In the genomic region with DNA sequence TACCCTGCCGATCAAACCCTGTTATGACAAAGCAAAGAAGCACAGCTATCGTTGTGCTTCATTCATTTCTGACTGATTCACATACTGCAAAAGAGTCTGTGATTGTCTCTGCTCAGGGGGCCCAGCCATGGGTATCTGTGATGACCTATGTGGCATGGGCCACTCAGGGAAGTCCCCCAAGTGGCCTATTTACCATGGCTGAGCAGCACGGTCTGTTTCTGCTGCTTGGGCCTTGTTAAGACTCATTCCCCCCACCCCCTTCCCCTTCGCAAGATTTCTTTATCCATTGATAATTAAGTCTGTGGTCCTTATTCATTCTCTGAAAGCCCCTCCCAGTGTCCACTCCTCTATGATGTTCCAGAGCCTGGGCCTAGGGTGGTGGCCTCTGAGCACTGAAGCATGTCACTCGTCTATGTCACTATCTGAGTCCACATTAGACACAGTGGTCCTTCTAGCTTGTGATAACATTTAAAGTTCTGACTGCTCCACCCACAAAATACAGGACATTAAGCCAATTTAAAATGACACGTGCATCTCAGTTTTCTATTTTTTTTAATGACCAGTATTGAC, we compare ENCODE assay signal across 19 mouse cellular contexts.
DNase-seq lines count a peak whose midpoint lies in the region; ATAC-seq lines count a peak whose summit lies in the region.
"Had no signal": no experiment of that assay in that cellular context is flagged by ENCODE, and none has a peak within 500 bp of the region (broad histone marks: within the 10 kb centered on the region; RNA-seq: fewer than 3 reads in every experiment).

No protein-coding gene starts in this region.

- H3K9me3 ChIP-seq in hindbrain, embryonic 11.5 days (ENCODE audit: control insufficient read depth, low read length), result no peaks in the 10 kb centered on the region
- no peaks in the 10 kb centered on the region for H3K9me3 ChIP-seq in hindbrain, embryonic 13.5 days
- H3K9me3 ChIP-seq in midbrain, embryonic 12.5 days, result no peaks in the 10 kb centered on the region
- no peaks in the 10 kb centered on the region for H3K9me3 ChIP-seq in midbrain, embryonic 14.5 days (ENCODE audit: control insufficient read depth, low read length)
- H3K9me3 ChIP-seq: embryonic facial prominence, embryonic 15.5 days; forebrain, embryonic 10.5 days; heart, embryonic 12.5 days had no signal

- peak; percentile 4 for DNase-seq in embryo, embryonic 11 days
- DNase-seq in embryo, embryonic 9.5 days (ENCODE audit: extremely low spot score), result no peak
- no peak for DNase-seq in hindbrain, embryonic 11.5 days (ENCODE audit: low spot score)
- no peak for DNase-seq in midbrain, embryonic 14.5 days
- DNase-seq in thymus, postnatal 25 days, result no peak
- DNase-seq: adrenal gland, postnatal 10 days; cerebellum, adult 11 months; cerebellum, adult 8-10 months; cerebellum, postnatal 14 days; gastrocnemius, adult 2 months; gastrocnemius, postnatal 25 days had no signal

- peak; percentile 67 for ATAC-seq in hindbrain, embryonic 11.5 days (ENCODE audit: low FRiP score)
- ATAC-seq in hindbrain, embryonic 13.5 days (ENCODE audit: low FRiP score), result no peak
- ATAC-seq in midbrain, embryonic 12.5 days (ENCODE audit: low FRiP score, low read depth), result 0 out of 2 replicates have a peak, but pooled peaks have one; percentile 38
- ATAC-seq in midbrain, embryonic 14.5 days (ENCODE audit: low FRiP score, low TSS enrichment), result no peak
- ATAC-seq: inflammation-experienced regulatory T-cells, adult 6 months had no signal

- no peaks in the 10 kb centered on the region for H3K36me3 ChIP-seq in hindbrain, embryonic 11.5 days (ENCODE audit: control insufficient read depth, insufficient read depth, low read length)
- H3K36me3 ChIP-seq in hindbrain, embryonic 13.5 days, result no peaks in the 10 kb centered on the region
- H3K36me3 ChIP-seq in midbrain, embryonic 12.5 days, result no peaks in the 10 kb centered on the region
- H3K36me3 ChIP-seq in midbrain, embryonic 14.5 days (ENCODE audit: control insufficient read depth, insufficient read depth, low read length), result no peaks in the 10 kb centered on the region
- H3K36me3 ChIP-seq: embryonic facial prominence, embryonic 15.5 days; forebrain, embryonic 10.5 days; heart, embryonic 12.5 days had no signal

- H3K4me2 ChIP-seq in hindbrain, embryonic 11.5 days (replicated peaks; ENCODE audit: low read depth, low read length), result no peak overlapping the region
- H3K4me2 ChIP-seq in hindbrain, embryonic 13.5 days, result no peak overlapping the region
- no peak overlapping the region for H3K4me2 ChIP-seq in midbrain, embryonic 12.5 days (replicated peaks)
- no peak overlapping the region for H3K4me2 ChIP-seq in midbrain, embryonic 14.5 days (ENCODE audit: low read length)
- H3K4me2 ChIP-seq: embryonic facial prominence, embryonic 15.5 days; heart, embryonic 12.5 days; hindbrain, embryonic 14.5 days had no signal

- H3K27ac ChIP-seq in hindbrain, embryonic 11.5 days (ENCODE audit: low read depth, low read length), result no peak overlapping the region
- H3K27ac ChIP-seq in hindbrain, embryonic 13.5 days, result no peak overlapping the region
- H3K27ac ChIP-seq in midbrain, embryonic 12.5 days (replicated peaks), result no peak overlapping the region
- H3K27ac ChIP-seq in midbrain, embryonic 14.5 days (replicated peaks; ENCODE audit: low read depth, low read length), result no peak overlapping the region
- H3K27ac ChIP-seq: embryonic facial prominence, embryonic 15.5 days; forebrain, embryonic 10.5 days; gastrocnemius, adult 2 months; hindbrain, embryonic 14.5 days had no signal

- no peak overlapping the region for H3K9ac ChIP-seq in hindbrain, embryonic 11.5 days (ENCODE audit: low read depth, low read length)
- no peak overlapping the region for H3K9ac ChIP-seq in hindbrain, embryonic 13.5 days
- H3K9ac ChIP-seq in midbrain, embryonic 12.5 days (replicated peaks), result no peak overlapping the region
- no peak overlapping the region for H3K9ac ChIP-seq in midbrain, embryonic 14.5 days (replicated peaks; ENCODE audit: low read length)
- H3K9ac ChIP-seq: embryonic facial prominence, embryonic 15.5 days; heart, embryonic 12.5 days; hindbrain, embryonic 14.5 days had no signal

- H3K4me1 ChIP-seq in hindbrain, embryonic 11.5 days (replicated peaks; ENCODE audit: control insufficient read depth, insufficient read depth, low read length), result no peaks in the 10 kb centered on the region
- 0 out of 2 replicates have a peak, but pooled peaks cover 4% of the 10 kb centered on the region for H3K4me1 ChIP-seq in hindbrain, embryonic 13.5 days (replicated peaks)
- H3K4me1 ChIP-seq in midbrain, embryonic 12.5 days, result peaks cover 5% of the 10 kb centered on the region; the same call in 1 of the 2 replicates
- H3K4me1 ChIP-seq in midbrain, embryonic 14.5 days (ENCODE audit: control insufficient read depth, insufficient read depth, low read length), result 0 out of 2 replicates have a peak, but pooled peaks cover 3% of the 10 kb centered on the region
- H3K4me1 ChIP-seq: embryonic facial prominence, embryonic 15.5 days had no signal

- WGBS in hindbrain, embryonic 11.5 days, result 49% methylated on average over 6 of the region's 6 CpGs
- 48% methylated on average over 6 of the region's 6 CpGs for WGBS in hindbrain, embryonic 13.5 days
- 44% methylated on average over 6 of the region's 6 CpGs for WGBS in midbrain, embryonic 12.5 days
- 27% methylated on average over 6 of the region's 6 CpGs for WGBS in midbrain, embryonic 14.5 days

- no peak overlapping the region for H3K4me3 ChIP-seq in hindbrain, embryonic 11.5 days (ENCODE audit: low read depth, low read length)
- H3K4me3 ChIP-seq in hindbrain, embryonic 13.5 days, result no peak overlapping the region
- H3K4me3 ChIP-seq in midbrain, embryonic 12.5 days, result no peak overlapping the region
- no peak overlapping the region for H3K4me3 ChIP-seq in midbrain, embryonic 14.5 days (replicated peaks; ENCODE audit: low read depth, low read length)
- H3K4me3 ChIP-seq: embryonic facial prominence, embryonic 15.5 days; erythroblast, embryonic 14.5 days; forebrain, embryonic 10.5 days; gastrocnemius, adult 2 months; heart, embryonic 12.5 days had no signal

- no peaks in the 10 kb centered on the region for H3K27me3 ChIP-seq in hindbrain, embryonic 11.5 days (ENCODE audit: control insufficient read depth, insufficient read depth, low read length)
- no peaks in the 10 kb centered on the region for H3K27me3 ChIP-seq in hindbrain, embryonic 13.5 days
- no peaks in the 10 kb centered on the region for H3K27me3 ChIP-seq in midbrain, embryonic 12.5 days
- H3K27me3 ChIP-seq in midbrain, embryonic 14.5 days (ENCODE audit: control insufficient read depth, insufficient read depth, low read length), result no peaks in the 10 kb centered on the region
- H3K27me3 ChIP-seq: embryonic facial prominence, embryonic 15.5 days; heart, embryonic 12.5 days had no signal

Comparison
In these comparisons a context has a peak if more than half of its experiments do, and no peak if none do; other contexts are left out.
1. ATAC-seq: peak in hindbrain, embryonic 11.5 days (single experiment) and midbrain, embryonic 12.5 days (single experiment); none in hindbrain, embryonic 13.5 days (single experiment) and midbrain, embryonic 14.5 days (single experiment).